In the genomic region with DNA sequence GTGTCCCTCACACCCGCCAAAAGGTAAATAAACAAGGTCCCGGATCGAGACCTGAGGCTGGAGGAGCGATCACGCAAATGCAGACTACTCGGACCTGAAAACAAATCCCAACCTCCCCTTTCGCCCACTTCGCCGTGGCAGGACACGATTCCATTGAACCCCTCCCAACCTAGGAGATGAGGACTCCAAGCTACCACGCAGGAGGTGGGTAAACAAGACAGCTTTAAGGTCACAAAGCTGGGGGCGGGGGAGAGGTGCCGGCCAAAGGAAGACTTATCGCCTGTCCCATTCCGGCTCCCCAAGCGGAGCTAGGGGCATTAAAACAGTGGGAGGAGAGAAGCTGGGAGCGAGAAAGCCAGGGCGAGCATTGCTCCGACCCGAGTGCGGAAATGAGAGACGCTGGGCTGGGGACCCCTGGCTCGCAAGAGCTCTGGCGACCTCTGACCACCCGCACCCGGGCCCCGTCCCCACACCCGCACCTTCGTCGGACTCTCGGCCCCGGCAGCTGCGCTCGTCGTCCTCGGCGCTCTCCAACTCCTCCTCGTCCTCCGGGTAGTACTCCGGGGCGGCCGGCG, we compare ENCODE assay signal across 8 mouse cellular contexts. TPM values are rescaled to one million over a fixed set of nuclear protein-coding genes. Genes with fewer than 3 reads are reported as not detected.
DNase-seq lines count a peak whose midpoint lies in the region; ATAC-seq and TF ChIP-seq lines count a peak whose summit lies in the region.

No protein-coding gene starts in this region.

- peaks cover 36% of the 10 kb centered on the region for H3K36me3 ChIP-seq in heart, embryonic 10.5 days
- H3K36me3 ChIP-seq in kidney, embryonic 16.5 days (ENCODE audit: insufficient read depth, low read length): peaks cover 29% of the 10 kb centered on the region
- H3K36me3 ChIP-seq in macrophage (ENCODE audit: inconsistent target): peaks cover 22% of the 10 kb centered on the region
- H3K36me3 ChIP-seq in testis, adult 2 months (ENCODE audit: control insufficient read depth, insufficient read depth, low read length): no peaks in the 10 kb centered on the region; the same call in 1 of the 2 replicates

- ATAC-seq in kidney, embryonic 16.5 days (ENCODE audit: low FRiP score, low TSS enrichment): peak; percentile 36

- no peaks in the 10 kb centered on the region for H3K9me3 ChIP-seq in heart, embryonic 10.5 days
- no peaks in the 10 kb centered on the region for H3K9me3 ChIP-seq in kidney, embryonic 16.5 days (ENCODE audit: low read length)

- H3K27me3 ChIP-seq in heart, embryonic 10.5 days (ENCODE audit: insufficient read depth, poor library complexity, severe bottlenecking): no peaks in the 10 kb centered on the region
- no peaks in the 10 kb centered on the region for H3K27me3 ChIP-seq in kidney, embryonic 16.5 days (ENCODE audit: insufficient read depth, low read length)
- H3K27me3 ChIP-seq in testis, adult 2 months (ENCODE audit: control insufficient read depth, insufficient read depth, low read length): no peaks in the 10 kb centered on the region

- under 1% methylated on average over 43 of the region's 43 CpGs for WGBS in heart, embryonic 10.5 days
- under 1% methylated on average over 37 of the region's 43 CpGs for WGBS in kidney, embryonic 16.5 days
- WGBS in macrophage (ENCODE audit: missing documents): under 1% methylated on average over 40 of the region's 43 CpGs

- H3K4me3 ChIP-seq in layer of hippocampus, adult 2 months: peak overlapping the region; percentile 95
- peak overlapping the region; percentile 90 for H3K4me3 ChIP-seq in heart, embryonic 10.5 days
- H3K4me3 ChIP-seq in kidney, embryonic 16.5 days (ENCODE audit: low read length): peak overlapping the region; percentile 89
- H3K4me3 ChIP-seq in macrophage (ENCODE audit: inconsistent target): peak overlapping the region; percentile 98
- peak overlapping the region; percentile 93 for H3K4me3 ChIP-seq in testis, adult 2 months (ENCODE audit: control insufficient read depth, low read depth, low read length)

- peaks cover 40% of the 10 kb centered on the region for H3K79me2 ChIP-seq in macrophage (ENCODE audit: inconsistent target)

- peaks cover 6% of the 10 kb centered on the region; the same call in 1 of the 2 replicates for H3K4me1 ChIP-seq in heart, embryonic 10.5 days
- H3K4me1 ChIP-seq in kidney, embryonic 16.5 days (ENCODE audit: insufficient read depth, low read length): peaks cover 15% of the 10 kb centered on the region
- H3K4me1 ChIP-seq in testis, adult 2 months (ENCODE audit: control insufficient read depth, insufficient read depth, low read length): peaks cover 8% of the 10 kb centered on the region

- peak overlapping the region; percentile 90 for H3K4me2 ChIP-seq in kidney, embryonic 16.5 days (replicated peaks; ENCODE audit: low read depth, low read length)

- peak in 1 of 2 experiments; percentile 37 for DNase-seq in layer of hippocampus, adult 2 months (ENCODE audit: low spot score in 2 of 2)
- no peak for DNase-seq in layer of hippocampus, adult 9-10 months (ENCODE audit: low spot score)
- peak; percentile 73 for DNase-seq in R1 (ENCODE audit: low read depth, low spot score)
- peak; percentile 36 for DNase-seq in embryo, embryonic 10 days (ENCODE audit: low spot score)
- no peak for DNase-seq in heart, embryonic 10.5 days (ENCODE audit: low spot score)

- no peak for TF ChIP-seq CTCF in layer of hippocampus, adult 2 months (conservative IDR thresholded peaks at IDR 0.05)
- TF ChIP-seq CTCF in testis, adult 2 months (IDR thresholded peaks at IDR 0.05; ENCODE audit: control insufficient read depth, insufficient read depth, insufficient replicate concordance, low read depth, low read length): no peak

- H3K9ac ChIP-seq in kidney, embryonic 16.5 days (replicated peaks; ENCODE audit: low read length): peak overlapping the region; percentile 86

- H3K27ac ChIP-seq in layer of hippocampus, adult 2 months: peak overlapping the region; percentile 100
- H3K27ac ChIP-seq in heart, embryonic 10.5 days: peak overlapping the region; percentile 98
- peak overlapping the region; percentile 81 for H3K27ac ChIP-seq in kidney, embryonic 16.5 days (ENCODE audit: low read length)
- peak overlapping the region; percentile 49 for H3K27ac ChIP-seq in macrophage
- H3K27ac ChIP-seq in testis, adult 2 months (ENCODE audit: control insufficient read depth, insufficient read depth, low read depth, low read length): peak overlapping the region; percentile 78

- no peak for TF ChIP-seq POLR2A in testis, adult 2 months (IDR thresholded peaks at IDR 0.05; ENCODE audit: control insufficient read depth, low read depth, low read length)

RNA-seq across cellular contexts. Expression of a gene that starts 0.6 kb away (rescaled TPM):
- total RNA-seq in layer of hippocampus, adult 2 months (2021): 100 to 1,000 TPM; 112 to 130 TPM
- 54.8 and 76.3 TPM in 2 replicates for polyA plus RNA-seq in heart, embryonic 10.5 days (2016; fragmentation: Nextera tagmentation; extraction: Ambion mirVana)
- 68.9 and 73.7 TPM in 2 replicates for polyA plus RNA-seq in kidney, embryonic 16.5 days (2015; fragmentation: Nextera tagmentation; extraction: Ambion mirVana)
- total RNA-seq in macrophage (2018; cell fraction: chromatin; rRNA removed): 100 to 1,000 TPM in 1 of 26 experiments, 10 to 100 TPM in 25; 16.4 to 115 (median 53.8) TPM
- total RNA-seq in macrophage (2018; cell fraction: cytosol; rRNA removed): 10 to 100 TPM; 33.5 to 56.0 (median 44.2) TPM
- total RNA-seq in macrophage (2018; cell fraction: nucleus; rRNA removed): 10 to 100 TPM; 19.6 to 83.1 (median 39.0) TPM
- polyA plus RNA-seq in macrophage (2018): 50.8 to 76.9 TPM (median 59.2 TPM) in 3 replicates
- polyA plus RNA-seq in testis, adult 2 months (2012; rRNA removed): 80.5 and 86.1 TPM in 2 replicates

RNA-seq across cellular contexts. Expression of a gene that starts 4.6 kb away (rescaled TPM):
- total RNA-seq in layer of hippocampus, adult 2 months (2021): 10 to 100 TPM; 57.0 to 60.8 TPM
- polyA plus RNA-seq in heart, embryonic 10.5 days (2016; fragmentation: Nextera tagmentation; extraction: Ambion mirVana): 12.2 and 18.6 TPM in 2 replicates
- polyA plus RNA-seq in kidney, embryonic 16.5 days (2015; fragmentation: Nextera tagmentation; extraction: Ambion mirVana): 18.8 and 20.1 TPM in 2 replicates
- total RNA-seq in macrophage (2018; cell fraction: chromatin; rRNA removed): 100 to 1,000 TPM in 24 of 26 experiments, 10 to 100 TPM in 2; 88.3 to 515 (median 403) TPM
- total RNA-seq in macrophage (2018; cell fraction: cytosol; rRNA removed): 100 to 1,000 TPM in 23 of 26 experiments, 10 to 100 TPM in 3; 69.6 to 129 (median 112) TPM
- 100 to 1,000 TPM in 24 of 26 experiments, 10 to 100 TPM in 2; 72.7 to 300 (median 200) TPM for total RNA-seq in macrophage (2018; cell fraction: nucleus; rRNA removed)
- 77.8 to 173 TPM (median 90.5 TPM) in 3 replicates for polyA plus RNA-seq in macrophage (2018)
- polyA plus RNA-seq in testis, adult 2 months (2012; rRNA removed): 5.7 and 6.0 TPM in 2 replicates

Comparison
In these comparisons a context has a peak if more than half of its experiments do, and no peak if none do; other contexts are left out.
1. DNase-seq: peak in R1 (single experiment) and embryo, embryonic 10 days (single experiment); none in layer of hippocampus, adult 9-10 months (single experiment) and heart, embryonic 10.5 days (single experiment).
2. H3K27ac ChIP-seq: peak in every context shown above with its lines; median percentile 100 in layer of hippocampus, adult 2 months; 98 in heart, embryonic 10.5 days; 81 in kidney, embryonic 16.5 days; 78 in testis, adult 2 months; 49 in macrophage.
3. Peak in every context shown above with its lines, with median percentiles within 50 percentile points of each other: H3K4me3 ChIP-seq.